Mouse (Mus musculus) liver, embryonic 14.5 days (tissue): ENCODE data around the gene E2f4.

Source experiments
- CTCF ChIP-seq: IDR thresholded peaks from 2 replicates; pipeline ENCODE4 v1.5.1; 2016; ENCODE audit warnings: antibody characterized with exemption, low read depth, control low read depth
- EP300 ChIP-seq: IDR thresholded peaks from 2 replicates; pipeline ENCODE4 v1.6.1; 2016; ENCODE audit warnings: antibody characterized with exemption, low read depth

- TF ChIP-seq CTCF, result no peak
- TF ChIP-seq EP300, result no peak
Measured at GRCm38 (mm10) chr8:105303874-105304273, 6.4 kb downstream of the E2f4 start.
